Mouse (Mus musculus) adrenal gland, adult 18-20 months (tissue): ENCODE data around the gene Tfeb. TPM values are rescaled to one million over a fixed set of nuclear protein-coding genes. Genes with fewer than 3 reads are reported as not detected.
A peak's percentile ranks its signal among the peaks of the same experiment; 100 is the strongest.

Experiments
- DNase-seq, 2 experiments: peaks; one replicate each; pipeline ENCODE4 v3.0.0; 2021 to 2022; ENCODE audit warnings: low spot score in 2 of 2
- total RNA-seq, 2 experiments: library from RNA; stranded (reverse); gene quantifications; 1 replicate in 1 of 2; 2 replicates in 1 of 2; pipeline ENCODE4 v1.2.3; 2021

The Tfeb gene
- total RNA-seq, 2 experiments from 2014 or later: 12.4 to 16.0 TPM

- no peak for DNase-seq
Measured at GRCm38 (mm10) chr17:47710036-47710435, 26.8 kb upstream of the Tfeb start.

- no peak for DNase-seq
Measured at GRCm38 (mm10) chr17:47711883-47712282, 24.9 kb upstream of the Tfeb start.

GRCm38 (mm10) chr17:47712889-47713571 lies 23.8 kb upstream of the Tfeb start:
- no peak for DNase-seq

- DNase-seq: no peak
Measured at GRCm38 (mm10) chr17:47715037-47715436, 21.8 kb upstream of the Tfeb start.

- no peak for DNase-seq
Measured at GRCm38 (mm10) chr17:47721183-47721582, 15.6 kb upstream of the Tfeb start.

GRCm38 (mm10) chr17:47726566-47726965 lies 10.3 kb upstream of the Tfeb start, which contains the start of gene Pgc:
TSS of gene Pgc (plus strand) at chr17:47726842.
- no peak for DNase-seq

- no peak for DNase-seq
Measured at GRCm38 (mm10) chr17:47730633-47731575, 5.9 kb upstream of the Tfeb start.

GRCm38 (mm10) chr17:47735553-47736100 lies 1.2 kb upstream of the Tfeb start:
- DNase-seq: no peak

- peak; percentile 84 to 87 for DNase-seq
Measured at GRCm38 (mm10) chr17:47737271-47738065, 638 bp downstream of the Tfeb start.

- DNase-seq: peak; percentile 51 to 62
Measured at GRCm38 (mm10) chr17:47738066-47738878, 1.4 kb downstream of the Tfeb start.

GRCm38 (mm10) chr17:47738879-47739798 lies 2.3 kb downstream of the Tfeb start:
- no peak for DNase-seq

- no peak for DNase-seq
Measured at GRCm38 (mm10) chr17:47740186-47740585, 3.4 kb downstream of the Tfeb start.

GRCm38 (mm10) chr17:47742991-47743734 lies 6.3 kb downstream of the Tfeb start:
- DNase-seq: no peak

GRCm38 (mm10) chr17:47744086-47744485 lies 7.3 kb downstream of the Tfeb start:
- no peak for DNase-seq

- DNase-seq: no peak
Measured at GRCm38 (mm10) chr17:47744746-47745368, 8.0 kb downstream of the Tfeb start.

- no peak for DNase-seq
Measured at GRCm38 (mm10) chr17:47748791-47749553, 12.1 kb downstream of the Tfeb start.

GRCm38 (mm10) chr17:47749626-47750025 lies 12.8 kb downstream of the Tfeb start:
- no peak for DNase-seq
